Mouse (Mus musculus): ENCODE data around the gene Slc22a4. TPM values are rescaled to one million over a fixed set of nuclear protein-coding genes. Genes with fewer than 3 reads are reported as not detected.
"Not testable (repeated sequence)": the region's sequence is repeated elsewhere in the genome, so short reads cannot be mapped to it uniquely, and the experiment has no call there.

Gene Slc22a4
- total RNA-seq, 1 experiment from 2014 or later: 8.0 TPM

- DNase-seq: no peak
Measured at GRCm38 (mm10) chr11:54057428-54057827, 29.5 kb upstream of the Slc22a4 start.

DNA sequence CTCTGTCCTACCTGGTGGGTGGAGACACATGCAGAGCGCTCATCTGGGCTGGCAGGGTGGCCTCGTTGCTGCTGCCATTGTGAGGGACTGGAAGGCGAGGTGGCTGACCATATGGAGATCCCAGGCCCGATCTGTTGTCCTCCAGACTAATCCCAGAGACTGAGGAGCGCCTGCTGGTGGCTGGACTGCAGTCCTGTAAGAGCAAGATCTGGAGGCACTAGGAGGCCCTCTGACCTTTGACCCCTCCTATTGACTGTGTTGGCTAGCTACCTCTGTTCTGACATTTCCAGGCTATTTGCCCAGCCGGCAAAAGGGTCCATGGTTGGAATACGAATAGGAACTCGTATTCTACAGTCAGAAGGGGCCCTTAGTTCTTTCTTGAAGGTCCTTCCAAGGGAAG, 28.2 kb upstream of the Slc22a4 start:
- DNase-seq: no peak

- no peak for DNase-seq
Measured at GRCm38 (mm10) chr11:54054257-54054656, 26.4 kb upstream of the Slc22a4 start.

GRCm38 (mm10) chr11:54053090-54053489, 25.2 kb upstream of the Slc22a4 start:
- no peak for DNase-seq

DNA sequence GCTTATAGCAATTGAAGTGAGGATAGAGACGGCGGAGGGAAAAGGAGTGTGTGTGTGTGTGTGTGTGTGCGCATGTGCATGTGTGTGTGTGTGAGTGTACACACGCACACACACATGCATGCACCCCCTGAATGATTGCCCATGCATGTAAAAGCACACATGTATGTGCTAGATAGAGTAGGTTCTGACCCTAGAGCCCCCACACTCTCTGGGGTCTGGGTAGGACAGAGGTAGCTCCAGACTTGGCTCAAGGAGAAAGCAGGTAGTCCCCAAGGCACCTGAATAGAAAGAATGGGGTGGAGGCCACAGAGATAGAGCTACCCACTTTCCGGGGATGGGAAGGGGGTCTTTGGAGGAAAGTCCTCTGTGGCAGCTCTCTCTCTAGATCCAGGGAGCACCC, 24.2 kb upstream of the Slc22a4 start:
- no peak for DNase-seq

DNA sequence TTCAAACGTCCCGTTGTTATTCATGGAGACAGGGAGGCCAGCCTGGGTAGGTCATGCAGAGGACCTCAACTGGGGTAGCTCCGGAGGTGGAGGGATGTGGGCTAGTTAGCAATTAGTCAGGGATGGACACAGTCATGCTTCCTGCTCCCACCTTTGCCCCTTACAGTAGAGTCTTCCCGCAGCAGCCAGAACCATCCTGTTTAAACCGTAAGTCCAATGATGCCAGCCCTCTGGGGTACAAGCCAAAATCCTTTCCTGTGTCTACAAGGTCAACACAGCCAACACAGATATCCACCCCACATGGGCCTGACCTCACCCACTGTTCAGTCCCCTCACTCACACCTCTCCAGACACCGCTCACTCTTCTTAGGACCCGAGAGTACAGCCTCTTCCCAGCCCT, 23.3 kb upstream of the Slc22a4 start:
- no peak for DNase-seq

- DNase-seq: no peak
Measured at GRCm38 (mm10) chr11:54050205-54050604, 22.3 kb upstream of the Slc22a4 start.

GRCm38 (mm10) chr11:54040676-54041075, 12.8 kb upstream of the Slc22a4 start:
- DNase-seq: no peak

GRCm38 (mm10) chr11:54032872-54033271, 5.0 kb upstream of the Slc22a4 start:
- not testable (repeated sequence) for DNase-seq

GRCm38 (mm10) chr11:54028997-54029396, 1.1 kb upstream of the Slc22a4 start:
- no peak for DNase-seq

DNA sequence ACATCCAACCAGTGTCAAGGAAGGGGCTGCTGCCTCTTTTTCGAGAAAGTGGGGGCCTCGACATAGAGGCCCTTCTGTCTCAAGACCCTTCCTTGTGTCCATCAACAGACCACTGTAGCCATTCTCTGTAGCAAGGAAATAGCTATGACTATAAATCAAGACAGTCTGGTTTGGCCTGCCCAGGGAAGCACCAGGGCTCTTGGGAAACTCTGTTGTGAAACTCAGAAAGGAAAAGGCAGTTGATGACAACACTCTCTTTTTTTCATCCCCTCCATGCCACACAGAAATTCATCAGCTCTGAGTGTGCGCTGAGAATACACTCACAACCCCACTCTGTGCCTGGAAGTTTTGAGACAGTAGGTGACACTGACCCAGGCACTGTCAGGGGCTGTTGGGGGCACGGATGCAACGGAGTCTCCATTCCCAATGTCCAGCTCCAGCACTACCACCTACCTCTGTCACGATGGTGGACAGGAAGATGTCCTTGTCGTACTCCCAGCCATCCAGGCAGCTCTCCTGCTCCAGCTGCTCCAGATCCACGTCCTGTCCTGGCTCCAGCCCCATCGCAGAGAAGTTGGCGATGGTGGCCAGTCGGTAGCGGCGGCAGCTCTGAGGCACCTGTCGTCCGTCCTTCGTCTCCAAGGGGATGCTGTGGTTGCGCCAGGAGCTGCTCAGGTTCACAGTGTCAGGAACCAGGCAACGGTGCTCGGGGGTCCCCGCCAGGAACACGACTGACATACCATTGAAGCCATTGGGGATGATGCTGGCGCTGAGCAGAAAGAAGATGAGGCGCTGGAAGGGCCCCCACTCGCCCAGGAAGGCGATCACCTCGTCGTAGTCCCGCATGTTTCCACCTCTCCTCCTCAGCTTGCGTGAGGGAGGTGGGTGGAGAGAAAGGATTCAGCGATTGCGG, 503 bp downstream of the Slc22a4 start:
- no peak for DNase-seq

DNA sequence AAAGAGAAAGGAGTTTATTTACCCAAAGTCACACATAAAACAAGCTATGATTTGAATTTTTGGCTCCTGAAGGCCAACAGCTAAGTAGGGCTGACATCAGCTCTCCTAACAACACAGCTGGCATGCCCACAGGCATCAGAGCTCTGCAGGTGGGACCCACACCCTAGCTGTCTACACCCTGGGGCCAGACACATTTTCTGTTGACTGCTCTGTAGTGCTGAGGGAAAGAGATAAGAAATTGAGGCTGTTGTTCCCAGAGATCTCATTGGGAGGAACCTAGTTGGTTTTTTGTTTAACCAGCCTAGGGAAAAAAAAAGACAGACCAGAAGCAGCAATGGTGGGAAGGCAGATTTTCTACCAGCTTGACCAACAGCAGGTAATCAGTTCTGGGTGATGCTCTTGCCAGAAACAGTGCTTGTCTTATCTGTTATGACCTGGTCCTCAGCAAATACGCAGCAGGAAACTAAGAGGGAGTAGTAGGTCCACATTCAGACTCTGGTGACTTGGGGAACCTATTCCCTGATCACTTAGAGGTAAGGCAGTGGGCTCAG, 1.3 kb downstream of the Slc22a4 start:
- DNase-seq: no peak

DNA sequence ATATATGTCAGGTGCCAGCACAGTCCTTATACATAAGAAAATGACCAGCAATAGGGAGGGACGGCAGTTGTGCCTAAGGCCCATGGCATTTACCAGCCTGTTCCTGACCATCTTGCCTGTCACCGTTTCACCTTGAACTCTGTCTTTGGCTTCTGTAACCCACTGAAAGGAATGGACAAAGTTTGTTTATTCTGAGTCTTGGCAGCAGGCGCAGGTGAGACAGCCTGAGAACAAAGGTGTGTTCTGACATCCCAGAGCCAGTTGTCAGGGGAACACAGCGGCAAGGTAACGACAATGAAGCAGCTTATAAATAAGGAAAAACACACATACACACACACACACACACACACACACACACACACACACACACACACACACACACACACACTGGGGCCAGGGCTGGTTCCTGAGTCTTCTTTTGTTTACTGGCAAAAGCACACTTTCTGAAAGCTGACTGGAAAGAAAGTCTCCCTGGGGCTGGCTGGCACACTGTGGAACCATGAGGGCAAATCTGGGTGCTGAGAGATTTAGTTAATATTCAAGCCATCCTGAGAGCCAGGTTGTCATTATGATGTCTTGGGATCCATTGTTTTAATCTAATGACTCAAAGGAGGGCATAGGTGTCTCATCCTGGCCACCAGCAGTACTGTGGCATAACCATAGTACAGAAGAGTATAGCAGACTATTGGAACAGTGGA, 6.3 kb downstream of the Slc22a4 start:
- DNase-seq: no peak

DNA sequence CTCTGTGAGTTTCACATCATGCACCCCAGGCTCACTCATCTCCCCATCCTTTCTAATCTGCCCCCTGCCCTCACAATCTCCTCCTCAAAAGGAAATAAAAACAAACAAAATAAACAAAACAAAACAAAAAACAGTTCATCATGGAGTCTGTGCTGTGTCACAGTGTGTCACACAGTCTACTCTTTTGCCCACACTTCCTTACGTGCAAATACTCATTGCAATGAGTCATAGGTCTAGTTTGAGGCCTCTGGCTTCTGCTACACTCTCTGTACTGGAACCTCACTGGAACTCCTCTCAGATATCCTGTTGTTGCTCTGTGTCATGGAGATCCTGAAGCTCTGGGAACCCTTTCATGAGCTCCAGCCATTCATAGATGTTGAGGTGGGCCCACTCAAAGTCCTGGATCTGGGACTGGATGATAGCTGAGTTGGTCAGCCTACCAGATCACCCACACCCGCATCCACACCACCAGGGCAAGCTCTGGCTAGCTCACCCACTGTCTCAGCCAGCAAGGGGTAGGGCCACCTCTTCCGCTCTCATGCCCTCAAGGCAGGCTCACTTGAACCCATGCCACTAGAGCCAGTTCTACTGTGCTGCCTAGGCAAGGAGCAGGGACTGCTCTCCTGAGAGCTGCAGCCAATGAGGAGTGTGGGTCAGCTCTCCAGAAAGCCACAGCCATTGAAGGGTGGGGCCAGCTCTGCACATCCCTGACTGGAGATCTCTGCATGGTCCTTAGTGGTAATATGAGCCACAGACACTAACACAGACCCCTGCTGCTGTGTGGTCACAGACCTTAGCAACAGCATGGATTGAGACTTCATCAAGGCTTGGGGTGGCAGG, 8.8 kb downstream of the Slc22a4 start:
- DNase-seq: no peak

DNA sequence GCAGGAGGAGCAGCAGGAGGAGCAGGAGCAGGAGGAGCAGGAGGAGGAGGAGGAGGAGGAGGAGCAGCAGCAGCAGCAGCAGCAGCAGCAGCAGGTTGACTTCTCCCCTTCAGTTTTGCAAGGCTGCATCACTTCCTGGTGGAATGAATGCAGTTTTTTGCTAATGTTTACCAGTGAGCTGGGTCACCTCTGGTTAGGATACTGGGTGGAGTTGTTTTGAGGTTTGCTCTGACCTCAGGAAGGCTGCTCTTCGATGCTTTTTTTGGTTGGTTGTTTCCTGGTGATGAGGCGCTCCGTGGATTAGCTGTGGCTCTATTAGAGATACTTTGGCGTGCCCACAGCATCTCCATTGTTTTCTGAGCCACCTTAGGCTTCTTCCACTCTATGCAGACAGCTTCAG, 10.3 kb downstream of the Slc22a4 start:
- no peak for DNase-seq

- no peak for DNase-seq
Measured at GRCm38 (mm10) chr11:54016051-54016450, 11.8 kb downstream of the Slc22a4 start.

DNA sequence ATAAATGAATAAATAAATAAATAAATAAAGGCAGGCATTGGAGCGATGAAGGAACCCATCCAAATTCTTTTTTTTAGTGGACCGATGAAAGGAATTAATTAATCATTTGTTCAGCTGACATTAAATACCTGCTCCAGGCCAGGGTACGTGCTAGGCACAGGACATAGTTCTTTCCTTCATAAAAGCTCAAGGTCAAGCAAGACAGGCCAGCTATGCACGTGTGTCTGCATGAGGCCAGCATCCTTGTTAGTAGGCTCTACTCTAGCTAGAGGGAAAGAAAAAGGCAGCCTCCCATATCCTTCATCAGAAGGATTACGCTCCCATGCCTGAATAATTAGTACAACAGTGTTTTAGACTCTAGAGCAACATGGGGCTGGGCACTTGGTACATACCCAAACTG, 14.9 kb downstream of the Slc22a4 start:
- no peak for DNase-seq

DNA sequence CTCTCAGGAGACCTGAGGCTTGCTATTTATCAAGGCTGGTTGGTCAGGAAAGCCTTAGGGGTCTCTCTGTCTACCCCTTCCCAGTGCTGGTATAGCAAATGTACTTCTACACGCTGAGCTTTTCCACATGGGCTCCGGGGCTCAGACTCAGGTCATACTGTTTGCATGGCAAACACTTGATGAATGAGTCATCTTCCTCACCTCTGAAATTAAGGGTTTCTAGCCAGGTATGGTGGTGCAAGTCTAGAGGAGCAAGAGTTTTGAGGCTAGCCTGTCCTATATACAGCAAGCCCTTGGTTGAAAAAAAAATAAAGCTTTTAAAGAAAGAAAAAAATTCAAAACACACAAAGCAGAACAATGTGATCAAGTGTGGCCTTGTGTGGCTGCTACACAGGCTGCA, 16.6 kb downstream of the Slc22a4 start:
- no peak for DNase-seq

GRCm38 (mm10) chr11:54008416-54008920, 19.4 kb downstream of the Slc22a4 start:
- no peak for DNase-seq

GRCm38 (mm10) chr11:54007717-54008116, 20.2 kb downstream of the Slc22a4 start:
- peak; percentile 15 for DNase-seq

DNA sequence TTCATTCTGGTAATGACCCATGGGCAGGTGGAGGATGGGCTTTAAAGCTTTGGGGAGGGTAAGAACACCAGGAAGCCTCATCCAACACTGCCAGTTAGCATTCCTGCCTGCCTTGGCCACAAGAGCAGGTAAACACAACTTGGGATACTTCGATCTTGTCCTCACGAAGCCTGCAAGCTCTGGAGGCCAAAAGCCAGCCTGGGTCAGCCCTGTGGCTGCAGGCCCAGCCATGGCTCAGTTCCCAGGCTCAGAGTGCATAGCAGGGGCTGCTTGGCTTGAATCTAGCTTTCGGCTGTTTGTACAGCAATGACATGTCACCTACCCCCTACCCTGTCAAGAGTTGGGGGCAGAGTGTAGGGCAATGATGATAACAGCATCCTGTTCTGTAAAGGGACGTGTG, 21.0 kb downstream of the Slc22a4 start:
- DNase-seq: peak; percentile 55

DNA sequence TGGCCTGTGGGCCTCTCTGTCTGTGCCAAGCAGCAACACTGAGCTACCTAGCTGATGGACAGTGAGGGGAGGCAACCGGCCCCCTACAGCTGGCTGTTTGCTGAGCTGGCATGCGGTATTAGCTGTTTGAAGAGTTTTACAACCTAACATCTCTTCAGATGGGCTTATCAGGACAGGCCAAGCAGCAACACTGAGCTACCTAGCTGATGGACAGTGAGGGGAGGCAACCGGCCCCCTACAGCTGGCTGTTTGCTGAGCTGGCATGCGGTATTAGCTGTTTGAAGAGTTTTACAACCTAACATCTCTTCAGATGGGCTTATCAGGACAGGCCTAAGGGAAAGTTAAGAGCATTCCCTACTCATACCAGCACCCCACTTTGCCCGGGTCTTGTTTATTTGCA, 21.5 kb downstream of the Slc22a4 start:
- not testable (repeated sequence) for DNase-seq

Measured in adrenal gland, postnatal 25 days (tissue).